Mouse (Mus musculus) cerebellum, adult 2 months (tissue): ENCODE results near the gene 5430419D17Rik.

ENCODE experiments used
- CTCF ChIP-seq: fragments of 200-500 bp; IDR thresholded peaks from 2 replicates; pipeline ENCODE4 v1.5.1; 2011; ENCODE audit warnings: low read depth, mild to moderate bottlenecking, control low read depth, low read length, moderate library complexity, borderline replicate concordance; ENCODE audit not compliant: insufficient read depth
- POLR2A ChIP-seq: fragments of 200-500 bp; IDR thresholded peaks from 2 replicates; pipeline ENCODE4 v1.6.1; 2011; ENCODE audit warnings: low read length, control low read depth, borderline replicate concordance; ENCODE audit not compliant: insufficient read depth

GRCm38 (mm10) chr7:131264251-131264650 is 90.0 kb downstream of the 5430419D17Rik start:
- TF ChIP-seq CTCF (no peak), POLR2A (no peak)
